Mouse (Mus musculus): ENCODE results near the gene Rbks.

Gene Rbks

GRCm38 (mm10) chr5:31583261-31583660 is 114.2 kb downstream of the Rbks start:
- DNase-seq (ENCODE audit: low spot score in 2 of 2), result no peak

- DNase-seq (ENCODE audit: low spot score in 2 of 2), result no peak
Measured at GRCm38 (mm10) chr5:31581932-31582331, 115.5 kb downstream of the Rbks start.

GRCm38 (mm10) chr5:31581263-31581662 is 116.2 kb downstream of the Rbks start:
- no peak for DNase-seq (ENCODE audit: low spot score in 2 of 2)

- DNase-seq (ENCODE audit: low spot score in 2 of 2), result peak; percentile 70 to 80
Measured at GRCm38 (mm10) chr5:31576539-31576975, 120.9 kb downstream of the Rbks start.
